Mouse (Mus musculus) lung, postnatal 36 days (tissue): Measurements from ENCODE around the gene Gm2030.
"Not testable (repeated sequence)": the region's sequence is repeated elsewhere in the genome, so short reads cannot be mapped to it uniquely, and the experiment has no call there.

Experiments
- DNase-seq: peaks from one replicate; pipeline ENCODE4 v3.0.0; 2022; ENCODE audit warnings: mixed read lengths

Gene Gm2030

GRCm38 (mm10) chrX:26309944-26310343 is at the start of gene Gm2030:
Gene Gm2030, minus strand, starts transcription at chrX:26310044.
- not testable (repeated sequence) for DNase-seq
